Mouse (Mus musculus): ENCODE data around the gene Edaradd. TPM values are rescaled to one million over a fixed set of nuclear protein-coding genes. Genes with fewer than 3 reads are reported as not detected.

Edaradd gene
- polyA plus RNA-seq (2015; fragmentation: Nextera tagmentation; extraction: Ambion mirVana) = 1.9 and 2.6 TPM in 2 replicates

DNA sequence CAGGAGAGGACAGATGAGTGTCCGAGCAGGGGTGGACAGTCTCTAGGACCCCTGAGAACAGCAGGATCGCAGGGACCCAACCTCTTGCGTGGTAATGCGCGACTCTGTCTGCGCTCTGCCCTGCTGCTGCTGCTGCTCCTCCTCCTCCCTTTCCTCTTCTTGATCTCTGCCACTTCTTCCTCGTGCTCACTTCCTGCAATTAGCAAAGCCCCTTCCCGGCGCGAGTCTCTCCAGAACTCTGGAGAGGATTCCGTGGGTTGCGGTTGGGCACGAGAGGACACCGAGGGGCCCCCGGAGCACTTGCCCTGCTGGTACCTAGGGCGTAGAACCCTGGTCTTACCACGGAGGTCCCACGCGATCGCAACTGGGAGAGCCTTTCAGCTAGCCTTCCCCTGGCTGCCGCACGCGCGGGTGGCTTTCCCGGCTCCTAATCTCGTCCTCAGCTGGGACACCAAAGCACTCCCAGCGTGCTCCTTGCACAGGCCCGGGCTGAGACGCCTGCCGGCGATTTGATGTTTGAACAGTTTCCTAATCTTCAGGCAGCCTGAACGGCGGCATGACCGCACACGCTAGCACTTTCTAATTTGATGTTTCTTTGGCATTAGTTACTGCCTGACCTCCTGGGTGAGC lies at the start of gene Edaradd:
TSS of gene Edaradd (minus strand) at position 484 of the 630 bp plus-strand sequence.
- Histone ChIP-seq H3K27ac (ENCODE audit: low read length) (no peak within 1 kb of the TSS), H3K36me3 (ENCODE audit: control insufficient read depth, insufficient read depth) (no peaks in the 10 kb centered on the region), H3K9ac (replicated peaks; ENCODE audit: low read depth, low read length) (peak within 1 kb of the TSS; percentile 59), H3K4me2 (ENCODE audit: low read length) (peak within 1 kb of the TSS; percentile 85), H3K4me3 (replicated peaks; ENCODE audit: low read length) (peak within 1 kb of the TSS; percentile 53), H3K9me3 (ENCODE audit: control insufficient read depth, low read length) (no peaks in the 10 kb centered on the region), H3K4me1 (replicated peaks; ENCODE audit: control insufficient read depth, insufficient read depth, low read length) (0 out of 2 replicates have a peak, but pooled peaks cover 2% of the 10 kb centered on the region), H3K27me3 (replicated peaks; ENCODE audit: control insufficient read depth, insufficient read depth, low read length) (no peaks in the 10 kb centered on the region; the same call in none of the 2 replicates)
- under 1% methylated on average over 35 of the region's 35 CpGs for WGBS
- peak; percentile 90 for ATAC-seq

DNA sequence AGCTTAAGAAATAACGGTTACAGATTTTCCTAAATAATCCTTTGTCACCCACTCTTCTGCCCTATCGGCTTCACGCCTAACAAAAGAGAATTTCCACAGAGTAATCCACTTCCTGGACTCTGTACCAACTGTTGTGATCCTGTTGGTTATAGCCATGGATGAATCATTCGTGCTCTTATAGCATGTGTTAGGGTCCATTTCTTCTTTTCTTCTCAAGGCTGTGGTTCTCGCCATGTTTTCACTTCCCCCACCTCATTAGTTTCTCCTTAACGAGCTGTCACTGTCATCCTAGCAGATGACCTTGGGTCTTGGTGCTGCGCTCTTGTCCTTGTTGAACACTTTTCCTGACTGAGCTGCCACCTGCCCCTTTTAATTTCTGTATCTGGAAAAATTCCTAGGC lies 49.5 kb upstream of the Edaradd start:
- WGBS = 45% methylated on average over 7 of the region's 7 CpGs
- ATAC-seq = no peak
- no peaks in the 10 kb centered on the region for H3K27me3 ChIP-seq (replicated peaks; ENCODE audit: control insufficient read depth, insufficient read depth, low read length)
- no peaks in the 10 kb centered on the region for H3K9me3 ChIP-seq (ENCODE audit: control insufficient read depth, low read length)
- no peak overlapping the region for H3K27ac ChIP-seq (ENCODE audit: low read length)
- H3K9ac ChIP-seq (replicated peaks; ENCODE audit: low read depth, low read length) = no peak overlapping the region
- peaks cover 10% of the 10 kb centered on the region for H3K4me1 ChIP-seq (replicated peaks; ENCODE audit: control insufficient read depth, insufficient read depth, low read length)
- H3K4me2 ChIP-seq (ENCODE audit: low read length) = no peak overlapping the region
- no peak overlapping the region for H3K4me3 ChIP-seq (replicated peaks; ENCODE audit: low read length)
- H3K36me3 ChIP-seq (ENCODE audit: control insufficient read depth, insufficient read depth) = no peaks in the 10 kb centered on the region

DNA sequence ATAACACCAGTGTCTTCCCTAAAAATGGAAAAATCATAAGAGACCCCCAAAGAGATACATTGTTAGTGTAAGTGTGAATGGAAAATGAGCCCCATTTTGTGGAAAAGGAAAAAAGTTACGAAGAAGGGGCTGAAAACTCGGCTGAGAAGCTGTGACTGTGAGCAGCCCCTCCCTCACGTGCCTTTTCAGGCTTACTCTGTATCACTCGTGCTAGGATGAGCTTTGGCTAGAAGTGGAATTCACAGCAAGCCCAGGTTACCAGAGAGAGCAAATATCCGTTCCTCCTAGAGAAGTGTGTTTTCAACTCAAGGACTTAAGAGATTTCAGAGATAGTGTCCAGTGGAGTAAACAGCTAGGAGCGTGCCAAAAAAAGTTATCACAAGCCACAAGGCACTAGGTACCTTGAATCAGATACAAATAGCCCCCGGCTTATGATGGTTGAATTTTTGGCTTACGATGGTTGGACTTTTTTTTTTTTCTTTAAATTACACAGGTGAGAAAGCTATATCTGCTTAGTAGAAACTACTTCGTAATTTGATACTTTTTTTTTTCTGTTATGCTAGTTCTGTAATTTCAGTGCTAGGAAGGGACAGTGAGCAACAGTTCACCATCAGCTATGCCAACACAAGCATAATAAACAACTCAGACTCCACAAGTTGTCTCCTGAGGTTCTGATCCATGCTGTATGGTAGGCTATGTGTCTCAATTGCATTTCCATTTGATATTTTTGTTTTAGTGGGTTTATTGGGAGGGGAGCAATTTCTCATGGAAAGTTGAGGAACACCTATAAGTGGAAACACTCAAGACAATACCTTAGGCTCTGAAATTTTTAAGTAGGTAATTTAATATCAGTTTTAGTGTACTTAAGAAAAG lies 48.6 kb upstream of the Edaradd start:
- H3K9ac ChIP-seq (replicated peaks; ENCODE audit: low read depth, low read length) = no peak overlapping the region
- no peak overlapping the region for H3K4me2 ChIP-seq (ENCODE audit: low read length)
- no peaks in the 10 kb centered on the region for H3K27me3 ChIP-seq (replicated peaks; ENCODE audit: control insufficient read depth, insufficient read depth, low read length)
- 77% methylated on average over 9 of the region's 9 CpGs for WGBS
- H3K4me1 ChIP-seq (replicated peaks; ENCODE audit: control insufficient read depth, insufficient read depth, low read length) = peaks cover 10% of the 10 kb centered on the region
- no peak overlapping the region for H3K4me3 ChIP-seq (replicated peaks; ENCODE audit: low read length)
- no peaks in the 10 kb centered on the region for H3K9me3 ChIP-seq (ENCODE audit: control insufficient read depth, low read length)
- no peak overlapping the region for H3K27ac ChIP-seq (ENCODE audit: low read length)
- no peaks in the 10 kb centered on the region for H3K36me3 ChIP-seq (ENCODE audit: control insufficient read depth, insufficient read depth)
- no peak for ATAC-seq

DNA sequence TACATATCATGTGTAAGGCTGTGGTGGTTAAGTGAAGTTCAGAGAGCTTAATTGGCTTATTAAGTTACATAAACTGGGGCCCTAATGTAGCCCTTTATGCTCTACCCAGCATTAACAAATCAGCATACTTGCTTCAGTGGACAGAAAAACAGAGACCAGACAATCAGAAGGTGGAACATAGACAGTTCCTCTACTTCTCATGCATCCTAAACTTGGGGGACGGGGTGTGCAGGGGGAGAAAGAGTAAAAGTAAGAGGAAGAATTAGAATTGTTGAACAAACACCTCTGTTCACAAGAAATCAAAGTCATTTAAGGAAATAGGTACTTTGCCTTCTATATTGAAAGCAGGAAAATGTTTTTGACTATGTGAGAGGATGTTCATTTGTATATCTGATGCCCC lies 47.7 kb upstream of the Edaradd start:
- H3K36me3 ChIP-seq (ENCODE audit: control insufficient read depth, insufficient read depth) = no peaks in the 10 kb centered on the region
- no peak overlapping the region for H3K4me2 ChIP-seq (ENCODE audit: low read length)
- no peaks in the 10 kb centered on the region for H3K27me3 ChIP-seq (replicated peaks; ENCODE audit: control insufficient read depth, insufficient read depth, low read length)
- no peak overlapping the region for H3K27ac ChIP-seq (ENCODE audit: low read length)
- WGBS = 77% methylated on average over 1 of the region's 1 CpGs
- no peak overlapping the region for H3K9ac ChIP-seq (replicated peaks; ENCODE audit: low read depth, low read length)
- H3K4me1 ChIP-seq (replicated peaks; ENCODE audit: control insufficient read depth, insufficient read depth, low read length) = peaks cover 10% of the 10 kb centered on the region
- ATAC-seq = no peak
- H3K9me3 ChIP-seq (ENCODE audit: control insufficient read depth, low read length) = no peaks in the 10 kb centered on the region
- H3K4me3 ChIP-seq (replicated peaks; ENCODE audit: low read length) = no peak overlapping the region

DNA sequence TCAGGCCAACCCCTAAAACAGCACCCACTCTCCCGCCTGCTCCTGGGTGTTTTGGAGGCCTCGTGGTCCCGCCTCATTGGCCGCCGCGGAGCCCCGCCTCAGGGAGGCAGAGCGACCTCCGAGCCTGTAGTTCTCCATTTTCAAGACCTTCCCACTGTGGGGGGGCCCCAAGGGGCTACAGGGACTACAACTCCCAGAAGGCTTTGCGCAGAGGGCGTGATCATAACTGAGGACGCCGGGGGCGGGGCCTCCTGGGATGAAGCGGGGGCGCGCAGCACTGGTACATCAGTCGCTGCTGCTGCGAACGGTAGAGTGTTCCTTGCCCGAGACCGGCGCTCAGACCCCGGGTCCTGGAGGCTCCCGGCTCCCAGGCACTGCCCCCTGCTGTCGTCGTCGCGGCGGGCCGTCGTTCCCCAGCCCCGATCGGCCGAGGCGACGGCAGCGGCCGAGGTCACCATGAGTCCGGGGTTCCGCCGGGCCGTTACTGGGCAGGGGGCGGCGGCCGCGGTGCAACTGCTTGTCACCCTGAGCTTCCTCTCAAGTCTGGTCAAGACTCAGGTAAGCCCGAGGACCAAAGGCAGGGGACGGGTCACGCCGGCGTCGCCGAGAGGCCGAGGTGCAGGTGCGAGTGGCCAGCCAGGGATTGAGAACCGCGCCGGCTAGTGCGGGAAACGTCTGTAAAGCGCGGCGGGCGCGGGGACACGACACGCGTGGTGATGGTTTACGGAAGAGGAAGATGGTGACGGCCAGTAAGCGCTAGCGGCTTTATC lies 45.6 kb upstream of the Edaradd start, which contains the start of gene Ero1lb:
TSS of gene Ero1lb (plus strand) at position 254 of the 770 bp plus-strand sequence.
- Histone ChIP-seq H3K4me1 (replicated peaks; ENCODE audit: control insufficient read depth, insufficient read depth, low read length) (peaks cover 10% of the 10 kb centered on the region), H3K4me2 (ENCODE audit: low read length) (peak within 1 kb of the TSS; percentile 77), H3K4me3 (replicated peaks; ENCODE audit: low read length) (peak within 1 kb of the TSS; percentile 67), H3K9ac (replicated peaks; ENCODE audit: low read depth, low read length) (peak within 1 kb of the TSS; percentile 68), H3K36me3 (ENCODE audit: control insufficient read depth, insufficient read depth) (no peaks in the 10 kb centered on the region), H3K9me3 (ENCODE audit: control insufficient read depth, low read length) (no peaks in the 10 kb centered on the region), H3K27ac (ENCODE audit: low read length) (no peak within 1 kb of the TSS), H3K27me3 (replicated peaks; ENCODE audit: control insufficient read depth, insufficient read depth, low read length) (no peaks in the 10 kb centered on the region)
- WGBS = under 1% methylated on average over 73 of the region's 73 CpGs
- peak; percentile 99 for ATAC-seq

DNA sequence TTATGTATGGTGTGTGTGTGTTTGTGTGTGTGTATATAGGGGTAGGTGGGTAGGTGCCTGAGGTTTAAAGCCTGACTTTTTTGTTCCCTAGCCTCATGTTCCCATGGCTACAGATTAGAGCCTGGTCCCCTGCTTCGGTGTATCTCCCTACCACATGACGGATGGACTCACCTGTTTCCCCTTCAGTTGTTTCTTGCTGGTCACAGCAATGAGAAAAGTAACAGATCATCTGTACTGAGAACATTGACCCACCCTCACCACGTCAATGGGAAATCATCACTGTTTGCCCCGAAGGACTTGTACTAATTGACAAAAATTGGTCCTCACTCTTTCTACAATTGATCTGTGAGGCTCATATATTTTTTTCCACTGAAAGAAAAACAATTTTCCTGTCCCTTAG lies 42.0 kb upstream of the Edaradd start:
- H3K27me3 ChIP-seq (replicated peaks; ENCODE audit: control insufficient read depth, insufficient read depth, low read length) = no peaks in the 10 kb centered on the region
- 80% methylated on average over 4 of the region's 4 CpGs for WGBS
- H3K9ac ChIP-seq (replicated peaks; ENCODE audit: low read depth, low read length) = no peak overlapping the region
- no peak overlapping the region for H3K27ac ChIP-seq (ENCODE audit: low read length)
- no peak for ATAC-seq
- H3K4me2 ChIP-seq (ENCODE audit: low read length) = no peak overlapping the region
- H3K36me3 ChIP-seq (ENCODE audit: control insufficient read depth, insufficient read depth) = no peaks in the 10 kb centered on the region
- peaks cover 10% of the 10 kb centered on the region for H3K4me1 ChIP-seq (replicated peaks; ENCODE audit: control insufficient read depth, insufficient read depth, low read length)
- H3K9me3 ChIP-seq (ENCODE audit: control insufficient read depth, low read length) = no peaks in the 10 kb centered on the region
- H3K4me3 ChIP-seq (replicated peaks; ENCODE audit: low read length) = no peak overlapping the region

DNA sequence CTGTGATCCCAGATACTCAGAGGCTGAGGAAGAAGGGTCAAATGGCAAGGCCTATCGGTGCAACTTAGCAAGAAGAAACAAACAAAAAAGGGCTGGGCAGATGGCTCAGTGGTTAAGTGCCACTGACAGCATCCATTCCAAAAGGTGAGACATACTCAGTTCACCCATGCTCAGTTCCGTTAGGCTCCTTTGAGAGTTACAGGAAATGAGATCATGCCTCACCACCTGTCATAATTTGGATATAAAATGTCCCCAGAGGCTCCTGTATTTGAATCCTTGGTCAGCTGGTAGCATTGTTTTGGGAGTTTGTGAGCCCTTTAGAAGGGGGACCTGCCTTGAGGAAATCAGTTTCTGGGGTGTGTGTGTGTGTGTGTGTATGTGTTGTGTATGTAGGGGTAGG lies 41.5 kb upstream of the Edaradd start:
- no peak overlapping the region for H3K9ac ChIP-seq (replicated peaks; ENCODE audit: low read depth, low read length)
- H3K4me1 ChIP-seq (replicated peaks; ENCODE audit: control insufficient read depth, insufficient read depth, low read length) = peaks cover 8% of the 10 kb centered on the region
- no peaks in the 10 kb centered on the region for H3K27me3 ChIP-seq (replicated peaks; ENCODE audit: control insufficient read depth, insufficient read depth, low read length)
- no peak for ATAC-seq
- no peak overlapping the region for H3K4me2 ChIP-seq (ENCODE audit: low read length)
- H3K36me3 ChIP-seq (ENCODE audit: control insufficient read depth, insufficient read depth) = no peaks in the 10 kb centered on the region
- H3K4me3 ChIP-seq (replicated peaks; ENCODE audit: low read length) = no peak overlapping the region
- 78% methylated on average over 2 of the region's 2 CpGs for WGBS
- no peak overlapping the region for H3K27ac ChIP-seq (ENCODE audit: low read length)
- no peaks in the 10 kb centered on the region for H3K9me3 ChIP-seq (ENCODE audit: control insufficient read depth, low read length)

DNA sequence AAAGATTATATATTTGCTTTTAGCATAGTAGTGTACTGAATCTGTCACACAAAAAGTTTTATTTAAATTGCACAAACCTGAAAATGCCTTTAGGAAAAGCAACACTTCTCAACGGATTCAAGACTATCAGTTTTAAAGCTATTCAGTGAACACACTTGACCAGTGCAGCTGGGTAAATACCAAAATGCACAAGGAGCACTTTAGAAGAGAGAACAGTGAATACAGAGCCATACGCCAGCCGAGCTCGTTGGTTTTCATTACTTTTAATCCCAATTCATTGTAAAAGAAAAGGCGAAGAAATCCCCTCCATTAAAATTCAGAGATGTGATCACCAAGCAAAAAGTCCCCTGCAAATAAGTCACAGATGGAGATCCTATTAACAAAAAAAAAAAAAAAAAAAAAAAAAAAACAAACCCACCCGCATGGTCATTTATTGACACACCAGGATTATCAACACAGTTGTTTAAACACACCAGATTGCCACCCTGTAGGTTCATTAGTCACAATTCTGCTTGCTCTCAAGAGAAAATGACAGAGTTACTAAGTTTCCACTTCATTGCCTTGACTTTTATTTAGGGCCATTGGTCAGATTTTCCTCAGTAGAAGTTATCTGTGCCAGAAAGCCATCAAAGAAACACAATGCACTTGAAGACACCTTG lies 39.4 kb upstream of the Edaradd start:
- no peaks in the 10 kb centered on the region for H3K9me3 ChIP-seq (ENCODE audit: control insufficient read depth, low read length)
- no peak for ATAC-seq

More for the DNA sequence above, 39.4 kb upstream of the Edaradd start:
- no peak overlapping the region for H3K27ac ChIP-seq (ENCODE audit: low read length)
- no peaks in the 10 kb centered on the region for H3K27me3 ChIP-seq (replicated peaks; ENCODE audit: control insufficient read depth, insufficient read depth, low read length)
- H3K4me1 ChIP-seq (replicated peaks; ENCODE audit: control insufficient read depth, insufficient read depth, low read length) = no peaks in the 10 kb centered on the region
- no peak overlapping the region for H3K9ac ChIP-seq (replicated peaks; ENCODE audit: low read depth, low read length)
- whole genome bisulfite sequencing = 15% methylated on average over 6 of the region's 6 CpGs
- no peak overlapping the region for H3K4me2 ChIP-seq (ENCODE audit: low read length)
- no peak overlapping the region for H3K4me3 ChIP-seq (replicated peaks; ENCODE audit: low read length)
- no peaks in the 10 kb centered on the region for H3K36me3 ChIP-seq (ENCODE audit: control insufficient read depth, insufficient read depth)
